Mouse (Mus musculus) intestine, embryonic 14.5 days (tissue): Measurements from ENCODE around the gene Cers1. TPM values are rescaled to one million over a fixed set of nuclear protein-coding genes. Genes with fewer than 3 reads are reported as not detected.

Source experiments
- ATAC-seq: fragments of 200-750 bp; cut with Nextera tagmentation; replicated peaks from 2 replicates; pipeline ENCODE4 v1.8.0; 2017; ENCODE audit warnings: low read depth, moderate number of reproducible peaks, moderate TSS enrichment, moderate library complexity; ENCODE audit not compliant: low FRiP score, low TSS enrichment
- DNase-seq: peaks from one replicate; pipeline ENCODE4 v3.0.0-alpha.2; 2018; ENCODE audit warnings: low spot score
- H3K27ac ChIP-seq: fragments of 300-500 bp; sonication (generic); 2 replicates; pipeline ENCODE4 v1.5.1; 2014; ENCODE audit warnings: low read depth, mild to moderate bottlenecking, control low read depth
- H3K27me3 ChIP-seq: fragments of 300-500 bp; sonication (generic); replicated peaks from 2 replicates; pipeline ENCODE4 v1.6.1; 2014; ENCODE audit warnings: low read length, control low read depth; ENCODE audit not compliant: control insufficient read depth, insufficient read depth
- H3K36me3 ChIP-seq: fragments of 300-500 bp; sonication (generic); 2 replicates; pipeline ENCODE4 v1.6.1; 2014; ENCODE audit warnings: low read length, control low read depth; ENCODE audit not compliant: control insufficient read depth, insufficient read depth
- H3K4me1 ChIP-seq: fragments of 300-500 bp; sonication (generic); replicated peaks from 2 replicates; pipeline ENCODE4 v1.6.1; 2014; ENCODE audit warnings: low read length, control low read depth, mixed read lengths; ENCODE audit not compliant: control insufficient read depth, insufficient read depth
- H3K4me2 ChIP-seq: fragments of 300-500 bp; sonication (generic); 2 replicates; pipeline ENCODE4 v1.6.1; 2014; ENCODE audit warnings: low read length
- H3K4me3 ChIP-seq: fragments of 300-500 bp; sonication (generic); 2 replicates; pipeline ENCODE4 v1.5.1; 2014; ENCODE audit warnings: low read depth, low read length, control low read depth, mixed read lengths
- H3K9ac ChIP-seq: fragments of 300-500 bp; sonication (generic); 2 replicates; pipeline ENCODE4 v1.6.1; 2014; ENCODE audit warnings: mild to moderate bottlenecking, low read length
- H3K9me3 ChIP-seq: fragments of 300-500 bp; sonication (generic); 2 replicates; pipeline ENCODE4 v1.6.1; 2016; ENCODE audit warnings: low read length, control low read depth; ENCODE audit not compliant: control insufficient read depth
- WGBS: fragments of 180-500 bp; shearing (Covaris S2); extraction: QIAGEN DNeasy Blood & Tissue Kit; methylation state at CpG from one replicate; pipeline ENCODE4 v1.1.7; 2014; 5-methylcytosine and 5-hydroxymethylcytosine counted together
- polyA plus RNA-seq: library from polyadenylated mRNA; unstranded; fragments of >200 nt; fragmentation: Nextera tagmentation; extraction: Ambion mirVana; gene quantifications from 2 replicates; pipeline ENCODE4 v1.2.1, GENCODE M21; 2014

Cers1 gene
- polyA plus RNA-seq, 1 experiment from 2014 or later = 4.6 TPM

DNA sequence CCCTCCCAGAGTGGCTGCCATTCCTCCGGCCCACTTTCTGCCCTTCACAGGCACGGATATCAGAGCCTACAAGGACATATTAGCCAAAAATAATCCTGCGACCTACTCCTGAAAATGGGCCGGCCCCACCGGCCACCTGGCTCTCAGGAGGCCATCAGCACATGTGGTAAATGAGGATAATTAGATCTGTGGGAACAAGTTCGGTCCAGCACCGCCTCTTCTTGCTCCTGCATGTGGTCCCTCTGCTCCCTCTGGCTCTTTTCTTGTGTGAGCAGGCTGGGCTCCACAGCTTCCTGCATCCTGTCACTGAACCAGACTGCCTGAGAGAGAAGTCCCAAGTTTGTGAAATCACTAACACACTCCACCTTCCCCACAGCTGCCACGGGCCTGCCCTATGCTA, 36.3 kb upstream of the Cers1 start:
- Histone ChIP-seq H3K4me3 (no peak overlapping the region), H3K4me1 (peaks cover 9% of the 10 kb centered on the region), H3K36me3 (no peaks in the 10 kb centered on the region), H3K27ac (no peak overlapping the region), H3K9ac (no peak overlapping the region), H3K9me3 (no peaks in the 10 kb centered on the region), H3K4me2 (no peak overlapping the region), H3K27me3 (no peaks in the 10 kb centered on the region)
- 65% methylated on average over 8 of the region's 8 CpGs for WGBS
- DNase-seq (no peak), ATAC-seq (no peak)

DNA sequence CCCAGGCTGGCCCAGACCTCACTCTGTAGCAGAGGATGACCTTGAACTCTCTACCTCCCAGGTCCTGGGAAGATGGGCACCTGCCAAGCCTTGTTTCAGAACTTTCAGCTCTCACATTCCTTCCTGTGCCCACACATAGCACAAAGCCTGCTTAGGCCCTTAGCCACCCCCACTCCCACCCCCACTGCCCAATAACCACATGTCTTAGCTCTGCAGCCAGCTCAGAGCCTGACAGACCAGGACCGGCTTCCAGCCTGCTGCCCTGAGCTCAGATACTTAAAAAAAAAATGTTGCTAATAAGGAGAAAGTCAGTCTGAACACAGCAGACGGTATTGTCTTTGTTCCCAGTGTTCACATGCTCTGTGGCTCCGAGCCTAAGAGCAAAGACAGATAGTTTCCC, 34.6 kb upstream of the Cers1 start:
- H3K9ac ChIP-seq = no peak overlapping the region
- no peak overlapping the region for H3K27ac ChIP-seq
- DNase-seq (no peak), ATAC-seq (no peak)
- no peaks in the 10 kb centered on the region for H3K9me3 ChIP-seq
- no peak overlapping the region for H3K4me3 ChIP-seq
- peaks cover 13% of the 10 kb centered on the region for H3K36me3 ChIP-seq
- WGBS = 30% methylated on average over 3 of the region's 3 CpGs
- peaks cover 12% of the 10 kb centered on the region for H3K4me1 ChIP-seq
- no peak overlapping the region for H3K4me2 ChIP-seq
- H3K27me3 ChIP-seq = no peaks in the 10 kb centered on the region

DNA sequence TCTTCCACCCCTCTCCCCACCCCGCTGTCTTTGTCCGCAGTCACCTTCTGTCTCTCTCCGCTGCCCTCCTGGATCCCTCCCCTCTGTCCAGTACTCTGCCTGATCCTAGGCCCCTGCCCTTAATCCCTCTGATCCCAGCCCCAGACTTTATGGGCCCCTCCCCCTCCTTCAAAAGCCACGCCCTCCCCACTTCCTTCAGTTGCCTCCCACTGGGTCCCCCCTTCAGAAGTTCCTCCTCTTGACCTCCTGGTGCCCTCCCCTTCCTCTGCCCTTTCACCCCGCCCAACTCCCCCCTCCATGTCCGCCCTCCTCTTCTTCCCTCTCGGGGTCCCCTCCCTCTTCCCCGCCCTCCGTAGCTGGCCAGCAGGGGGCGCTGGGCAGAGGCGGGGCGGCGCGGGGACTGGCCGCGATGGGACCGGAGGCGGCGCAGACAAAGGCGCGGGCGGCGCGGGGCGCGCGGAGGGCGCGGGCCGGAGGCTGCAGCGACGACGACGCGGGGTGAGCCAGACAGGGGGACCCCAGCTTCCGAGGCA, 32.9 kb upstream of the Cers1 start, which contains the start of gene Homer3:
Gene Homer3 (plus strand): TSS at position 225 of the 533 bp plus-strand sequence.
- Histone ChIP-seq H3K4me1 (peaks cover 12% of the 10 kb centered on the region), H3K27ac (peak within 1 kb of the TSS; percentile 77; the same call in 1 of the 2 replicates), H3K9me3 (0 out of 2 replicates have a peak, but pooled peaks cover 4% of the 10 kb centered on the region), H3K4me3 (peak within 1 kb of the TSS; percentile 59), H3K27me3 (no peaks in the 10 kb centered on the region), H3K4me2 (peak within 1 kb of the TSS; percentile 90), H3K9ac (peak within 1 kb of the TSS; percentile 84), H3K36me3 (peaks cover 30% of the 10 kb centered on the region)
- whole genome bisulfite sequencing = 2% methylated on average over 34 of the region's 36 CpGs
- ATAC-seq = peak; percentile 88
- DNase-seq = peak; percentile 93

DNA sequence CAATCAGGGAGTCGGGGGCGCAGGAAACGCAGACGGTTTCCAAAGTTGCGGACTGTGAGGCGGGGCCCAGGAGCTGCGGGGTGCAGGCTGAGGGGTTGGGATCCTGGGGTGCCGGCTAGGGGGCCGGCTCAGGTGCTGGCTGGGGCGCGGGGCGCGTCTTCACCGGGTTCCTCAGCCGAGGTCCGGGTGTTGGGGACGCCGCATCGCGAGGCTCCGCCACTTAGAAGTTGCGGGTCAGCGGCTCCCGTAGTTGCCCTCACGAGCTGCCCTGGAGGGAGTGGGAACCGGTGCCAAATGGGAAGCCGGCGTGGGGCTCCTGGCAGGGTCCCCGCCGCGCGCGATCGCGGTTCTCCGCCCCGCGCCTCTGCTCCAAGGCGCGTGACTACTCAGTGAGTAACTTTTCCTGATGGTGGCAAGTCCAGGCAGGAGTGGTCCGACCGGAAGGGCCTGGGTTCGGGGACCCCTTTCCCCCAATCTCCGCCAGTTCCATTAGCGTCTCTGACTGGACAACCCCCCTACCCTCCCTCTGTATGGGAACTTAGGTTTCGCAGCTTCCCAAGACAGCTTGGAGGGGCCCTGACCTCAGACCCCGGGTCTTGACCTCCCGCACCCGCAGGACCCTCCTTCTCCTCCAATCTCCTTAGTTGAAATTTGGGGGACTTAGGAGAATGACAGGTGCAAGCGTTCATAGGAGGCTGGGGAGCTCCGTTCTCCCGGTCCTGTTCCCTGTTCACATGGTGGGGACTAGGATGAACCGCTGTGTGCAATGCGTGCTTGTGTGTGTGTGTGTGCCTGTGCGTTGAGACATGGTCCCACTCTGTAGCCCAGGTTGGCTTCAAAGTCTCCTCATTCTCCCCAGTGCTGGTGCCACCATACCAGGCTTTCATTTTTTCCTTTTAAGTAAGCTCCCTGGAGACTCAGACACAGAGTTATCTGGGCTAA, 32.2 kb upstream of the Cers1 start:
- ATAC-seq (peak; percentile 59), DNase-seq (peak; percentile 66)
- Histone ChIP-seq H3K4me2 (peak overlapping the region; percentile 90), H3K27ac (peak overlapping the region; percentile 77; the same call in 1 of the 2 replicates), H3K27me3 (no peaks in the 10 kb centered on the region), H3K36me3 (peaks cover 36% of the 10 kb centered on the region), H3K9ac (peak overlapping the region; percentile 84), H3K4me3 (peak overlapping the region; percentile 59), H3K9me3 (0 out of 2 replicates have a peak, but pooled peaks cover 4% of the 10 kb centered on the region), H3K4me1 (peaks cover 12% of the 10 kb centered on the region)
- 1% methylated on average over 55 of the region's 55 CpGs for WGBS

DNA sequence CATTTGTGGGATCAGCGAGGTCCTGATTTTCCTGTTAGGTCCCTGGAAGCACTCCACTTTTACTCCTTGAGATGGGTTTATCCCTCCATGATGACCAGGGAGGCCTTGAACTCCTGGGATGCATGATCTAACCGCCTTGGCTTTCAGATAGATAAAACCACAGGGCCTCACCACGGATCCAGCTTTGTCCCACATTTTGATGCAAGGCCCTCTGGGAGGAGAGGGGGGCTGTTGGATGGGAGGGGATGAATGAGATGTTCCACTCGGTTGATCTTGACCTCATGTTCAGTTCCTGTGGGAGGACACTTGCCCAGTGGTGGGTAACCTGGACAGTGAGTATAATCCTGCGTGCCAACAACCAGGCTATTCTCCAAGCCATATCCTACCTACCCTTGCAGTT, 31.2 kb upstream of the Cers1 start:
- no peak overlapping the region for H3K9ac ChIP-seq
- 0 out of 2 replicates have a peak, but pooled peaks cover 4% of the 10 kb centered on the region for H3K9me3 ChIP-seq
- no peaks in the 10 kb centered on the region for H3K27me3 ChIP-seq
- H3K4me2 ChIP-seq = peak overlapping the region; percentile 90
- H3K4me1 ChIP-seq = peaks cover 12% of the 10 kb centered on the region
- H3K36me3 ChIP-seq = peaks cover 40% of the 10 kb centered on the region
- WGBS = 80% methylated on average over 5 of the region's 5 CpGs
- H3K4me3 ChIP-seq = no peak overlapping the region
- H3K27ac ChIP-seq = no peak overlapping the region
- DNase-seq (no peak), ATAC-seq (no peak)

DNA sequence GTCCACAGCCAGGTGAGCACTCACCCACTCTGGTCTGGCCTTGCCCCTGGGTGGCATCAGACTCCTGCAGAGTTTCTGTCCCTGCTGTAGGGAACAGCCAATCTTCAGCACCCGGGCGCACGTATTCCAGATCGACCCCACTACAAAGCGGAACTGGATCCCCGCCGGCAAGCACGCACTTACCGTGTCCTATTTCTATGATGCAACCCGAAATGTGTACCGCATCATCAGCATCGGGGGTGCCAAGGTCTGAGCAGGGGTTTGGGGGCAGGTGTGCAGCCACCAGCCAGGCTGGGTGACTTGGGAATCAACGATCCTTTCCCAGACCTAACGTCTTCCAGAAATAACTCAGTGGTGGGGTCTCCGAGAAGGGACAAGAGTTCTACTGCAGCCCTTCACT, 30.3 kb upstream of the Cers1 start:
- Histone ChIP-seq H3K4me3 (no peak overlapping the region), H3K27ac (no peak overlapping the region), H3K9ac (no peak overlapping the region), H3K36me3 (peaks cover 48% of the 10 kb centered on the region), H3K27me3 (no peaks in the 10 kb centered on the region), H3K4me2 (no peak overlapping the region), H3K4me1 (peaks cover 12% of the 10 kb centered on the region), H3K9me3 (0 out of 2 replicates have a peak, but pooled peaks cover 4% of the 10 kb centered on the region)
- whole genome bisulfite sequencing = 97% methylated on average over 15 of the region's 15 CpGs
- no peak for ATAC-seq
- no peak for DNase-seq

DNA sequence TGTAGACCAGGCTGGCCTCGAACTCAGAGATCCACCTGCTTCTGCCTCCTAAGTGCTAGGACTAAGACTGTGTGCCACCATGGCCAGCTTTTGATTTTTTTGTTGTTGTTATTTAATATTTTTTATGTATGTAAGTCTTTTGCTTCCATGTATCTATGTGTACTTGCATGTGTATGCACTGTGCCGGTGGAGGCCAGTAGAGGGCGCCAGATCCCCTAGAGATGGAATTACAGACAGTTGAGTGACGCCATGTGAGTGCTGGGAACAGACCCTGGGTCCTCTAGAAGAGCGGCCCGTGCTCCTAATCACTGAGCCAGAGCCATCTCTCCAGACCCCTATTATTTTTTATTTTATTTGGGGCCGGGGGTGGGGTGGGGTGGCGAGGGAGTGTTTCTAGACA, 28.8 kb upstream of the Cers1 start:
- ATAC-seq = no peak
- H3K4me1 ChIP-seq = peaks cover 12% of the 10 kb centered on the region

DNA sequence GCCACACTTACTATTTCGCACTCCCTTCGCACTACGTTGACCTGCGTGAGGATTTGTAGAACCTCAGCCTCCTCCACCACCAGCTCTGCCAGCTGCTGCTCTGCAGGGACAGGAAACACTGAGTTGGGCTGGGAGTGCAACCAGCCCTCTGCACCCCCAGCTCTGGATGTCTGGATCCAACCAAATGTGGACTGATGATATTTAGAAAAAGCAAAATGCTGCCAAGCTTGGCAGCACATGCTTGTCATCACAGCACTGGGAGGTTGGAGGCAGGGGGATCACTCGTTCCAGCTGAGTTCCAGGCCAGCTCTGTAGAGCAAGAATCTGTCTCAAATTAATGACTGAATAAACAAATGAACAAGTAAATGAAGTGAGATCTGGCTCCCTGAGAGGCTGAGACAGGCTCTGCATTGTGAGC, 21.6 kb upstream of the Cers1 start:
- no peak for DNase-seq
- Histone ChIP-seq H3K9me3 (no peaks in the 10 kb centered on the region), H3K9ac (no peak overlapping the region), H3K27me3 (no peaks in the 10 kb centered on the region), H3K4me2 (no peak overlapping the region), H3K4me1 (no peaks in the 10 kb centered on the region), H3K36me3 (peaks cover 92% of the 10 kb centered on the region), H3K27ac (no peak overlapping the region), H3K4me3 (no peak overlapping the region)
- 58% methylated on average over 5 of the region's 5 CpGs for WGBS
- no peak for ATAC-seq

More for the DNA sequence above, 28.8 kb upstream of the Cers1 start:
- H3K9ac ChIP-seq = no peak overlapping the region
- no peak overlapping the region for H3K4me2 ChIP-seq
- no peak overlapping the region for H3K27ac ChIP-seq
- no peaks in the 10 kb centered on the region for H3K27me3 ChIP-seq
- peaks cover 63% of the 10 kb centered on the region for H3K36me3 ChIP-seq
- WGBS = 85% methylated on average over 8 of the region's 8 CpGs
- 0 out of 2 replicates have a peak, but pooled peaks cover 4% of the 10 kb centered on the region for H3K9me3 ChIP-seq
- no peak for DNase-seq
- no peak overlapping the region for H3K4me3 ChIP-seq
